Mouse (Mus musculus) c-Kit-positive CD71-negative TER-119-negative erythroid progenitor cells, embryonic 14.5 days (primary cell): ENCODE data around the gene Nxpe3.

Source experiments
- DNase-seq: peaks from one replicate; pipeline ENCODE4 v3.0.0-alpha.2; 2013; ENCODE audit warnings: low read depth

Gene Nxpe3

DNA sequence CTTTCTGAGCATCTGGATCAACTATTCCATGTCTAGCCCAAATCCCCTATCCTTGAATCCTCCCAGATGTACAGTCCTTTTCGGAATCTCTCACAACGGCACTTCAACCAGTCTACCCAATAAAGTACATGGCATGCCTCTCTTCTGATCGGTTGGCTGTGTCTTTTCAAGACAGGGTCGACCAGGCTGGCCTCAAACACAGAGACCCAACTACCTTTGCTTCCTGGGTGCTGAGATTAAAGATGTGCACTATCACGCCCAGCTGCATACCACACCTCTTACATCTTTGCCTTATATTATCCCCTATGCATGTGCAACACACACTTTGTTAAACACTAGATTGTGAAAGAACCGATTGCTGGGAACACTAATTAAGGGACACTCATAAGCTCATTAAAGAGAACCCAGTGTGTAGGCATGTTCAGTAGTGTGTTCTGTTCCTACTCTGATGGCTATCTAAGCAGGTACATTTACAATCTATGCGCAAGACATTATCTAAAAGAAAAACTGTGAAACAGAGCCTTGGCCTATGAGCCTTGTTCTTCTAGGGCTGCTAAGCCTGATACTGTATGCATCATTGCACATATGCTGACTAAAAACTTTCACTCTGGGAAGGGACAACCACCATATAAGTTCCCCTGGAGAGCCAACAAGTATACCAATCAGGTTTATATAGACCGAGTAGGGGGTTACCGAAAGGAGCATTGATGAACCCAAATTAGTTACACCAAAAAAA is 85.1 kb downstream of the Nxpe3 start:
- no peak for DNase-seq

DNA sequence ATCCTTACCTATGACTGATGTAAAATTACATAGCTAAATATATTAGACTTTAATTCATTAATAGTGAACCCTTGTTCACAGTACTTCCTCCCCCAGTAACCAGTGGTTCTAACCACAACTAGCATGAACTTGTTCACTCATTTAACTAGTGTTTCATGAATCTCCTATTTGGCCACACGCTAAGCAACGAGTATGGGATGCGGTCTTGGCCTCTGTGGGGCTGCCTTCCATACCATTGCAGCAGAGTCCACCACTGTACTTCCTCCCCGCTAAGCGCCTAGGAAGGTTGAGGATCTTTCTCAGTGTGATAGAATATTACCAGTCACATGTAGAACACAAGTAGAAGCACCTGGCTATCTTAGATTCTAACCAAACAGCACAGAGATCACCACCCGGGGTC is 85.7 kb downstream of the Nxpe3 start:
- no peak for DNase-seq

DNA sequence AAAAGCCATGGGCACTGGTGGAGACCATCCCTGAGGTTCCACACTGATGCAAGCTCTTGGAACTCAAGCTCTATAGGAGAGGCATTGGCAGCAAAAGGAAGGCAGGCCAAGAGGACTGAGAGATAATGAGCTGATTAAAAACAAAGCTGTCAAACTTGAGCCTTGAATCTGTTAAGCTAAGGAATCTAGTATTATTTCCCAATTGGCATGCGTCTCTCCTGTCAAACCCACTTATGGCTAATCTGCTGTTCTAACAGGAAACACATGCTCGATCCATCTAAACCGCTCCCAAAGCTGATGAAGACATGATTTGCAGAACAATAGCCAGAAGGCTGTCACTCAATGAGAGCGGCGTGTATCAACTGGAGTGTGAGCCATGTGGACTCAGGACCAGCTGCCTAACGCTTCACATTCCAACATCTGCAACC is 87.6 kb downstream of the Nxpe3 start:
- DNase-seq, result no peak

DNA sequence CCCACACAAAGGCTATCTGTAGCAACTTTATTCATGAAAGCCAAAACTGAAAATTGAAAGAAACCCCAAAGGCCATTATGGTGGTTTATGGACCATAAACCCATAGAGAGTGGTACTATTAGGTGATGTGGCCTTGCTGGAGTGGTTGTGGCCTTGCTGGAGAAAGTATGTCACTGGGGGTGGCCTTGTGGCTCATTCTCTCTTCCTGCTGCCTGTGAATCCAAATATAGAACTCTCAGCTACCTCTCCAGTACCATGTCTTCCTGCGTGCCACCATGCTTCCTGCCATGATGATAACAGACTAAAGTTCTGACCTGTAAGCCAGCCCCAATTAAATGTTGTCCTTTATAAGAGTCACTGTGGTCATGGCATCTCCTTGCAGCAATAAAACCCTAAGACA is 90.3 kb downstream of the Nxpe3 start:
- no peak for DNase-seq

DNA sequence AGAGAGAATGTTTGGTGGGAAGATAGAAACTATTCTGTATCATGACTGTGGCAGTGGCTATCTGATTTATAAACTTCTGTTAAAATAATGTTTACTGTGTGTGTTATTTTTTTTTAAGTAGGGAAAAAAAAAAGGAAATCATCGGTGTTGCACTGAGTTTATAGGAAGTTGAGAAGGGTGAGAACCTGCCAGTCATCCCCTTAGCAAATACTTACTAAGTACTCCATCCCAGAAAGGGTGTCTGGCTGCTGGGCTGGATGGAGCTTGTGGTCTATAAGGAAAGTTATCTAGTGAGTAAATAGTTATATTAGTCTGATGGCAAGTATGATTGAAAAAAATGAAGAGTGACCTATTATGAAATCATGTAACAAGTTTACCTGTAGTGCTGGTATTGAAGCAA is 93.5 kb downstream of the Nxpe3 start:
- no peak for DNase-seq

DNA sequence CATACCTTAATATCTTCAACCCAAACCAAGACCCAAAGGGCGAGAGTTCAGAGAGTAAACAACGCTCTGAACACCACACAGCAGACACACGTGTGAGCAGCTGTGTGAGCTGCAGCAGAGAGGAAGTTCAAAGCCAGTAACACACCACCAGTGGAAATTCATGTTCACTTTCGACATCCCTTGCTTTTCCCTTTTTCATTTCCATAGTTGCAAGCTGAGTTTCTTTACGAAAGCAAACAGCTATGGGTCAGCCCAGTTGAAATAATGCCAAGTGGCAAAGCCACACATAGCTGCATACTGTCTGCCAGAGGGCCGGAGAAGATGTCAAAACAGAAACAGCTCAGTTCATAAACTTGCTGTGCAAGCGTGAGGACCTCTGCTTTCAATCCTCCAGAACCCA is 96.2 kb downstream of the Nxpe3 start:
- no peak for DNase-seq

DNA sequence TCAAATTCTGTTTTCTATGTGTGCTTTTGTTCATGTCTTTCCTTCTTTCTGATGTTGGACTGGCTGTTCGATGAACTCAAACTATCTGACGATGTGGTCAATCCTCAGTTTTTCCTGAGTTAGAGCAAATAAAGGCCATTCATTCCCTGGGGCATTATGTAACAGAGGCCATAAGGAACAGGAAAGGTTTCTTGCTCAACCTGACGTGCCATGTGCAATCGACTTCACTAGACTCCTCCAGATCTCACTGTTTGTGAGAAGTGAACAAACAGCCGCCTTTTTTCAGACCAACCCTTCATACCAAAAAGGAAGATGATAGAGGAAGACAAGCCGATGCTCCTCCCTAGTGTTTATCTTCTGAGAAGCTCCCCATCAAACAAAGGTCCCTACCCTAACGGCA is 104.8 kb downstream of the Nxpe3 start:
- DNase-seq, result no peak
